Mouse (Mus musculus): ENCODE data around the gene Plrg1.

The Plrg1 gene

DNA sequence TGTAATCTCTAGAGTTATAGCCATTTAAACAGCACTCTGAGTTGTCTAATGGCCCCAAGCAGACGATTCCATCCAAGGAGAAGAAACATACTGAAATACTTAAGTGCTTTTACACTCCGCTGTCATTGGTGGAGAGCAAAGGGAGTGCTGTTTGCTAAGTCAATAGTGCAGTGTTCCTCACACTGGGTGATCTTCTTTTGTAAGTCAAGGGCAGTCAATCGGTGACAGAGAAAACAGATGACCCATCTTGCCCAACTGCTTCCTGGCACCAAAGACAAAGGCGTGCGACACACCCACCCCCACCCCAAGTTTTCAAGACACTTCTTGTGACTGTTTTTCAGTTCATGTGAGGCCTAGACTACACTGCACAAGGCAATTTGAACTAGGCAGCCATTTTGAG lies 3.2 kb upstream of the Plrg1 start:
- no peak for DNase-seq (ENCODE audit: low spot score)

- no peak for DNase-seq (ENCODE audit: low spot score)
Observed at GRCm38 (mm10) chr3:83053126-83053525, 2.2 kb upstream of the Plrg1 start.

DNA sequence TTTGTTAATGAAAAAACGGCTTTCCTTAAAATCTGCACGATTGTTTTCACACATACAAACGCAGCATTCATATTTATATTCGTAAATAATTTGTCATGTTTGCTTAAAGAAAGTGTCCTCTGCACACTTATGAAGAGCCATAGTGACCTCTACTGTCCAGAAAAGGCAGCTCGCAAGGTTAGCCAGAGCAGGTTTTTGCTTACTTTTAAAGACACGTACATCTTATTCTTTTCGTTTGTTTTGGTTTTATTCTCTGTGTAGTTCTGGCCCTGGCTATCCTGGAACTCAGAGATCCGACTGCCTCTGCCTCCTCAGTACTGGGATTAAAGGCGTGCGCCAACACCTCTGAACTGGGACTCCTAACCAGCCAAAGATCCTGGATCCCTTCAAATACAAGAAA lies 1.6 kb upstream of the Plrg1 start:
- no peak for DNase-seq (ENCODE audit: low spot score)

DNA sequence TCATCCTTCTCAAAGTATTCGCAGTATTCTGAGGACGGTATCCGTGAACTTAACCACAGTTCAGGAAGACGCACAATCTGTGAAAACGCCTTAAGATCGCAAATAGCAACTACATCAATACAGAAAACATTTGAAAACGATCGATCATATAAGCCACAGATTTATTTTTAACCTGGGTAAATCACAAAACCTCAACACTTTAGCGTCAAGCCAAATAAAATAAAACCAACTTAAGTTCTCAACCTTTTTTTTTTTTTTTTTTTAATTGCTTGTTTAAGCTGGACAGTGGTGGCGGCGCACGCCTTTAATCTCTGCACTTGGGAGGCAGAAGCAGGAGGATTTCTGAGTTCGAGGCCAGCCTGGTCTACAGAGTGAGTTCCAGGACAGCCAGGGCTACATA lies 563 bp upstream of the Plrg1 start:
- DNase-seq (ENCODE audit: low spot score): no peak

DNA sequence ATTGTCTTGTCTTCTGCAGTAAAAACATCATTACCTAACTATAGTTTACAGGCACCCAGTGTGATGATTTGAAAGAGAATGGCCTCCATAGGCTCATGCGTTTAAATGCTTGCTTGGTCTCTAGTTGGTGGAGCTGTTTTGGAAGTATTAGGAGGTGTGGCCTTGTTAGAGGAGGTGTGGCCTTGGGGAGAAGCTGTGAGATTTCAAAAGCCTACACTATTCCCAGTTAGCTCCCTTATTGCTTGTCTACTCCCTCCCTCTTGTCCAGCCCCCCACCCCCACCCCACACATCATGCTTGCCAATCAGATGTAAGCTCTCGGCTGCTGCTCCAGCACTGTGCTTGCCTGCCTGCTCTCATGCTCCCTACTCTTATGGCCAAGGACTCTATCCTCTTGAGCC lies 1.7 kb downstream of the Plrg1 start:
- no peak for DNase-seq (ENCODE audit: low spot score)

DNA sequence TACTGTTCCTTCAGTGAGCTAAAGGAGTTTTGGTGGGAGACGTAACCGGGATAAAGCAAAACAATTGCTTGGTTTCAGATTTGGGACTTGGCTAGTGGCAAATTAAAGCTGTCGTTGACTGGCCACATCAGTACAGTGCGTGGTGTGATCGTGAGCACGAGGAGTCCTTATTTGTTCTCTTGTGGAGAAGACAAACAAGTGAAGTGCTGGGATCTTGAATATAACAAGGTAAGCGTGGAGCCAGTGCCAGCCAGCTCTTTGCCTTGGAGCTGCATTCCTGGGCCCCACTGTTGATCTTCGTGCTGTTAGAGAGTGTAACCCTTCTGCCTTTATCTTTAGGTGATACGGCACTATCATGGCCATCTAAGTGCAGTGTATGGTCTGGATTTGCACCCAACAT lies 12.6 kb downstream of the Plrg1 start:
- no peak for DNase-seq (ENCODE audit: low spot score)

GRCm38 (mm10) chr3:83068869-83069268 lies 13.5 kb downstream of the Plrg1 start:
- DNase-seq (ENCODE audit: low spot score): no peak

GRCm38 (mm10) chr3:83070231-83070630 lies 14.9 kb downstream of the Plrg1 start:
- DNase-seq (ENCODE audit: low spot score): no peak

- DNase-seq (ENCODE audit: low spot score): no peak
Observed at GRCm38 (mm10) chr3:83076563-83076962, 21.2 kb downstream of the Plrg1 start.

GRCm38 (mm10) chr3:83080567-83081055 lies 25.3 kb downstream of the Plrg1 start:
- DNase-seq (ENCODE audit: low spot score): no peak

GRCm38 (mm10) chr3:83097586-83097985 lies 42.3 kb downstream of the Plrg1 start:
- no peak for DNase-seq (ENCODE audit: low spot score)

GRCm38 (mm10) chr3:83098546-83099034 lies 43.3 kb downstream of the Plrg1 start:
- DNase-seq (ENCODE audit: low spot score): no peak

- DNase-seq (ENCODE audit: low spot score): no peak
Observed at GRCm38 (mm10) chr3:83099139-83099538, 43.8 kb downstream of the Plrg1 start.

GRCm38 (mm10) chr3:83099651-83100050 lies 44.3 kb downstream of the Plrg1 start:
- no peak for DNase-seq (ENCODE audit: low spot score)

GRCm38 (mm10) chr3:83102286-83102685 lies 47.0 kb downstream of the Plrg1 start:
- DNase-seq (ENCODE audit: low spot score): no peak

- no peak for DNase-seq (ENCODE audit: low spot score)
Observed at GRCm38 (mm10) chr3:83110163-83110562, 54.8 kb downstream of the Plrg1 start.

DNA sequence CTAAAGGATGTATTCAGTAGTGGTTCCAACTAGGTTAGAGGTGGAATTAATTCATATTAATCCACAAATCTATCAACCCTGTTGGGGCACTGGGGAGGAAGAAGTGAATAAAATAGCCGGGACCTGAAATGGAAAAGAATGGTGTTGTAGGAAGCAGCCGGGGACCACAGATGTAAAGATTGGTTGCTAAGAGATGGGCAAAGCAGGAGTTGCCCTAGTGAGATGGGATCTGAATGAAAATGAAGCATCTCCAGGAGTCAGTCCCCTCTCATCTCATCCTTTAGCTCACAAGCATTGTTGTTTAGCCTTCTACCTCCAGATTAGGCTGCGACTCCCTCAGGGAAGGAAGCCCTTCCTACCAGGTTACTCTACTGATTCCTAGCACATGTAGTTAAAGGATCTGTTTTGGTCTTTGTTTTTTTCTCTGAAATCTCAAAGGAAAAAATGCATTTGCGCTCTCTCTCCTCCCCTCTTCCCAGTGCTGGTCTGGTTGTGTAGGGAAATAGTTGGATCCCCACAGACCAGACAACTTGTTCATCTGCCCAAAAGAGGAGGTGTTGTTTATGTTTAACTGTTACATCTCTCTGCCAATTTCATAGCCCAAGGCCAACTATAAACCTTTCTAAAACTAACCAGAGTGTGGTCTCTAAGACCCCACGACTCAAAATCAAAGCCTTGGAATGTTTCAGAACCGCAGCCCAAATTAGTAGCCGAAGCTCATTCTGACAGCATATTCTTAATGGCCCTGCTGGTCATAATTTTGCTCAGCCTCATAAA lies 56.4 kb downstream of the Plrg1 start:
- DNase-seq (ENCODE audit: low spot score): no peak

DNA sequence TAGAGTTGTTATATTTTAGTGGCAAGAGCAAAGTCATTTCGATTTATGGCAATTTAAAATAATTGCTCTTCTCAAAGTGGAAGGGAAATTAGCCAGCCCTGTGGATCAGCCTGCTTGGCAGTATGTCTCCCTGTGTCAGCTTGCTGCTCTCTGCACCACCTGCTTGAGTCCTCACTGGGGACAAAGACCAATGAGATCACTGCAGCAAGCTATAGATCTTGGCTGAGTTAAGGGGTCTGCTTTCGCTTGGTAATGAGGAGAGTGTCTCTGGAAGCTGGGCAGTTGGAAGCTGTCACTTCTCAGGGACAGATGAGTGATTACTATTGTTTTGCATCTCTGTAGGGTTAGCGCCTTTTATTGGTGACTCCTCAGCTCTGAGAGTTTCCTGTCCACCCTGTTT lies 57.5 kb downstream of the Plrg1 start:
- DNase-seq (ENCODE audit: low spot score): no peak

- DNase-seq (ENCODE audit: low spot score): no peak
Observed at GRCm38 (mm10) chr3:83114946-83115345, 59.6 kb downstream of the Plrg1 start.

- DNase-seq (ENCODE audit: low spot score): no peak
Observed at GRCm38 (mm10) chr3:83117592-83117991, 62.3 kb downstream of the Plrg1 start.

Measured in testis, postnatal 14 days (tissue).